Mouse (Mus musculus): Measurements from ENCODE around the gene Actr3. TPM values are rescaled to one million over a fixed set of nuclear protein-coding genes. Genes with fewer than 3 reads are reported as not detected.

Actr3 gene
- total RNA-seq, 4 experiments from 2014 or later, result 234 to 242 (median 237) TPM

- no peak for DNase-seq (ENCODE audit: low spot score in 2 of 2)
Measured at GRCm38 (mm10) chr1:125365576-125365975, 70.0 kb downstream of the Actr3 start.

- DNase-seq (ENCODE audit: low spot score in 2 of 2), result no peak
Measured at GRCm38 (mm10) chr1:125351416-125352037, 84.0 kb downstream of the Actr3 start.

- DNase-seq (ENCODE audit: low spot score in 2 of 2), result no peak
Measured at GRCm38 (mm10) chr1:125350843-125351242, 84.7 kb downstream of the Actr3 start.

DNA sequence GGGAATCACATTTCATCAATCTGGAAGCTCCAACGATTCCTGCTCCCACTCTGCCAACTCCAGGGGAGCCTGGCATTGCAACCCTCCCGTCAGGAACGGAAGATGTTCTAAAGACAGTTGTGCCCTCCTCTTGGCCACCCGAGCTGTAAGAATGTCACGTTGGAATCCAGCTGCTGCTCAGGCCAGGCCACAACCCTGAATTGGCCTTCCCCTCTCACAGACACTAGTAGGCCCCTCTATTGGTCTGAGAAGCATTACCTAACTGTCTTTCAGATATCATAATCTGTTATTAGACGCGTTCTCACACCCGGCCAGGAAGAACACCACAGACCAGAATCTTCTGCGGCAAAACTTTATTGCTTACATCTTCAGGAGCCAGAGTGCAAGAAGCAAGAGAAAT is 89.7 kb downstream of the Actr3 start:
- no peak for DNase-seq (ENCODE audit: low spot score in 2 of 2)

- DNase-seq (ENCODE audit: low spot score in 2 of 2), result no peak
Measured at GRCm38 (mm10) chr1:125345448-125345847, 90.1 kb downstream of the Actr3 start.

GRCm38 (mm10) chr1:125343105-125343504 is 92.4 kb downstream of the Actr3 start:
- no peak for DNase-seq (ENCODE audit: low spot score in 2 of 2)

Other genes with a start within 250 kb of the Actr3 start
- 10 to 100 TPM; 18.8 to 22.1 (median 21.0) TPM for gene Slc35f5, start 124.9 kb upstream of the Actr3 start, total RNA-seq (2022)
- under 1 TPM in 1 of 4 experiments, not detected in 3; 0.93 TPM for gene Gpr39, start 241.3 kb upstream of the Actr3 start, total RNA-seq (2022)